Mouse (Mus musculus): ENCODE data around the gene Per2. TPM values are rescaled to one million over a fixed set of nuclear protein-coding genes. Genes with fewer than 3 reads are reported as not detected.
"Not testable (repeated sequence)": the region's sequence is repeated elsewhere in the genome, so short reads cannot be mapped to it uniquely, and the experiment has no call there.

Per2 gene
- polyA plus RNA-seq, 1 experiment from 2014 or later = 4.1 TPM

- ATAC-seq (ENCODE audit: insufficient read depth, low FRiP score, low TSS enrichment) = no peak
- Histone ChIP-seq H3K4me3 (ENCODE audit: low read depth, low read length) (no peak overlapping the region), H3K36me3 (ENCODE audit: control insufficient read depth, insufficient read depth, low read length) (no peaks in the 10 kb centered on the region), H3K27ac (ENCODE audit: low read depth, low read length) (no peak overlapping the region), H3K4me2 (ENCODE audit: low read depth) (no peak overlapping the region), H3K27me3 (ENCODE audit: control insufficient read depth, insufficient read depth, low read length) (no peaks in the 10 kb centered on the region), H3K9ac (ENCODE audit: low read length) (no peak overlapping the region), H3K9me3 (ENCODE audit: control insufficient read depth, low read length) (no peaks in the 10 kb centered on the region), H3K4me1 (ENCODE audit: control insufficient read depth, insufficient read depth, low read length) (no peaks in the 10 kb centered on the region)
- DNase-seq (ENCODE audit: low spot score) = no peak
- 78% methylated on average over 3 of the region's 3 CpGs for WGBS
Observed at GRCm38 (mm10) chr1:91486165-91486564, 27.0 kb upstream of the Per2 start.

GRCm38 (mm10) chr1:91485422-91485821 lies 26.3 kb upstream of the Per2 start:
- 69% methylated on average over 3 of the region's 3 CpGs for WGBS
- Histone ChIP-seq H3K9ac (ENCODE audit: low read length) (no peak overlapping the region), H3K36me3 (ENCODE audit: control insufficient read depth, insufficient read depth, low read length) (no peaks in the 10 kb centered on the region), H3K4me3 (ENCODE audit: low read depth, low read length) (no peak overlapping the region), H3K9me3 (ENCODE audit: control insufficient read depth, low read length) (no peaks in the 10 kb centered on the region), H3K4me1 (ENCODE audit: control insufficient read depth, insufficient read depth, low read length) (no peaks in the 10 kb centered on the region), H3K27ac (ENCODE audit: low read depth, low read length) (no peak overlapping the region), H3K27me3 (ENCODE audit: control insufficient read depth, insufficient read depth, low read length) (no peaks in the 10 kb centered on the region), H3K4me2 (ENCODE audit: low read depth) (no peak overlapping the region)
- ATAC-seq (ENCODE audit: insufficient read depth, low FRiP score, low TSS enrichment) (no peak), DNase-seq (ENCODE audit: low spot score) (no peak)

GRCm38 (mm10) chr1:91484011-91484346 lies 24.9 kb upstream of the Per2 start:
- Histone ChIP-seq H3K27ac (ENCODE audit: low read depth, low read length) (no peak overlapping the region), H3K9ac (ENCODE audit: low read length) (no peak overlapping the region), H3K36me3 (ENCODE audit: control insufficient read depth, insufficient read depth, low read length) (no peaks in the 10 kb centered on the region), H3K27me3 (ENCODE audit: control insufficient read depth, insufficient read depth, low read length) (no peaks in the 10 kb centered on the region), H3K4me3 (ENCODE audit: low read depth, low read length) (no peak overlapping the region), H3K4me2 (ENCODE audit: low read depth) (no peak overlapping the region), H3K4me1 (ENCODE audit: control insufficient read depth, insufficient read depth, low read length) (no peaks in the 10 kb centered on the region), H3K9me3 (ENCODE audit: control insufficient read depth, low read length) (no peaks in the 10 kb centered on the region)
- no peak for DNase-seq (ENCODE audit: low spot score)
- 83% methylated on average over 5 of the region's 5 CpGs for WGBS
- ATAC-seq (ENCODE audit: insufficient read depth, low FRiP score, low TSS enrichment) = no peak

GRCm38 (mm10) chr1:91483304-91484010 lies 24.3 kb upstream of the Per2 start:
- Histone ChIP-seq H3K4me2 (ENCODE audit: low read depth) (no peak overlapping the region), H3K9ac (ENCODE audit: low read length) (no peak overlapping the region), H3K4me3 (ENCODE audit: low read depth, low read length) (no peak overlapping the region), H3K4me1 (ENCODE audit: control insufficient read depth, insufficient read depth, low read length) (no peaks in the 10 kb centered on the region), H3K9me3 (ENCODE audit: control insufficient read depth, low read length) (no peaks in the 10 kb centered on the region), H3K27ac (ENCODE audit: low read depth, low read length) (no peak overlapping the region), H3K36me3 (ENCODE audit: control insufficient read depth, insufficient read depth, low read length) (no peaks in the 10 kb centered on the region), H3K27me3 (ENCODE audit: control insufficient read depth, insufficient read depth, low read length) (no peaks in the 10 kb centered on the region)
- peak; percentile 80 for DNase-seq (ENCODE audit: low spot score)
- WGBS = 45% methylated on average over 10 of the region's 10 CpGs
- peak; percentile 50; the same call in 1 of the 2 replicates for ATAC-seq (ENCODE audit: insufficient read depth, low FRiP score, low TSS enrichment)

- no peak overlapping the region for H3K4me2 ChIP-seq (ENCODE audit: low read depth)
- 83% methylated on average over 7 of the region's 7 CpGs for WGBS
- no peaks in the 10 kb centered on the region for H3K27me3 ChIP-seq (ENCODE audit: control insufficient read depth, insufficient read depth, low read length)
- ATAC-seq (ENCODE audit: insufficient read depth, low FRiP score, low TSS enrichment) = no peak
- no peak overlapping the region for H3K9ac ChIP-seq (ENCODE audit: low read length)
- H3K4me3 ChIP-seq (ENCODE audit: low read depth, low read length) = no peak overlapping the region
- no peak overlapping the region for H3K27ac ChIP-seq (ENCODE audit: low read depth, low read length)
- no peaks in the 10 kb centered on the region for H3K9me3 ChIP-seq (ENCODE audit: control insufficient read depth, low read length)
- H3K36me3 ChIP-seq (ENCODE audit: control insufficient read depth, insufficient read depth, low read length) = no peaks in the 10 kb centered on the region
- H3K4me1 ChIP-seq (ENCODE audit: control insufficient read depth, insufficient read depth, low read length) = no peaks in the 10 kb centered on the region
- DNase-seq (ENCODE audit: low spot score) = no peak
Observed at GRCm38 (mm10) chr1:91482616-91483211, 23.6 kb upstream of the Per2 start.

GRCm38 (mm10) chr1:91478958-91479357 lies 19.8 kb upstream of the Per2 start:
- H3K4me1 ChIP-seq (ENCODE audit: control insufficient read depth, insufficient read depth, low read length) = no peaks in the 10 kb centered on the region

GRCm38 (mm10) chr1:91478145-91478544 lies 19.0 kb upstream of the Per2 start:
- not testable (repeated sequence) for H3K4me3 ChIP-seq (ENCODE audit: low read depth, low read length); H3K4me2 ChIP-seq (ENCODE audit: low read depth); H3K9me3 ChIP-seq (ENCODE audit: control insufficient read depth, low read length); ATAC-seq (ENCODE audit: insufficient read depth, low FRiP score, low TSS enrichment); H3K27me3 ChIP-seq (ENCODE audit: control insufficient read depth, insufficient read depth, low read length); DNase-seq (ENCODE audit: low spot score); H3K4me1 ChIP-seq (ENCODE audit: control insufficient read depth, insufficient read depth, low read length); H3K36me3 ChIP-seq (ENCODE audit: control insufficient read depth, insufficient read depth, low read length); H3K9ac ChIP-seq (ENCODE audit: low read length); H3K27ac ChIP-seq (ENCODE audit: low read depth, low read length)
- WGBS = 97% methylated on average over 8 of the region's 13 CpGs

More at GRCm38 (mm10) chr1:91478958-91479357, 19.8 kb upstream of the Per2 start:
- 94% methylated on average over 1 of the region's 1 CpGs for WGBS
- Histone ChIP-seq H3K27ac (ENCODE audit: low read depth, low read length) (no peak overlapping the region), H3K4me3 (ENCODE audit: low read depth, low read length) (no peak overlapping the region), H3K27me3 (ENCODE audit: control insufficient read depth, insufficient read depth, low read length) (no peaks in the 10 kb centered on the region), H3K9me3 (ENCODE audit: control insufficient read depth, low read length) (no peaks in the 10 kb centered on the region), H3K4me2 (ENCODE audit: low read depth) (no peak overlapping the region), H3K36me3 (ENCODE audit: control insufficient read depth, insufficient read depth, low read length) (no peaks in the 10 kb centered on the region), H3K9ac (ENCODE audit: low read length) (no peak overlapping the region)
- DNase-seq (ENCODE audit: low spot score) (no peak), ATAC-seq (ENCODE audit: insufficient read depth, low FRiP score, low TSS enrichment) (no peak)

GRCm38 (mm10) chr1:91469888-91470419 lies 10.8 kb upstream of the Per2 start:
- DNase-seq (ENCODE audit: low spot score) (no peak), ATAC-seq (ENCODE audit: insufficient read depth, low FRiP score, low TSS enrichment) (no peak)
- Histone ChIP-seq H3K4me2 (ENCODE audit: low read depth) (no peak overlapping the region), H3K4me3 (ENCODE audit: low read depth, low read length) (no peak overlapping the region), H3K27me3 (ENCODE audit: control insufficient read depth, insufficient read depth, low read length) (no peaks in the 10 kb centered on the region), H3K27ac (ENCODE audit: low read depth, low read length) (no peak overlapping the region), H3K36me3 (ENCODE audit: control insufficient read depth, insufficient read depth, low read length) (no peaks in the 10 kb centered on the region), H3K4me1 (ENCODE audit: control insufficient read depth, insufficient read depth, low read length) (no peaks in the 10 kb centered on the region), H3K9me3 (ENCODE audit: control insufficient read depth, low read length) (no peaks in the 10 kb centered on the region), H3K9ac (ENCODE audit: low read length) (no peak overlapping the region)
- 89% methylated on average over 4 of the region's 4 CpGs for WGBS

GRCm38 (mm10) chr1:91466186-91466585 lies 7.1 kb upstream of the Per2 start:
- H3K9ac ChIP-seq (ENCODE audit: low read length) = no peak overlapping the region
- DNase-seq (ENCODE audit: low spot score) (no peak), ATAC-seq (ENCODE audit: insufficient read depth, low FRiP score, low TSS enrichment) (no peak)
- H3K9me3 ChIP-seq (ENCODE audit: control insufficient read depth, low read length) = no peaks in the 10 kb centered on the region
- no peak overlapping the region for H3K4me3 ChIP-seq (ENCODE audit: low read depth, low read length)
- no peaks in the 10 kb centered on the region for H3K27me3 ChIP-seq (ENCODE audit: control insufficient read depth, insufficient read depth, low read length)
- H3K27ac ChIP-seq (ENCODE audit: low read depth, low read length) = no peak overlapping the region
- no peak overlapping the region for H3K4me2 ChIP-seq (ENCODE audit: low read depth)
- 90% methylated on average over 6 of the region's 6 CpGs for WGBS
- H3K36me3 ChIP-seq (ENCODE audit: control insufficient read depth, insufficient read depth, low read length) = no peaks in the 10 kb centered on the region
- H3K4me1 ChIP-seq (ENCODE audit: control insufficient read depth, insufficient read depth, low read length) = no peaks in the 10 kb centered on the region

All from neural tube, embryonic 11.5 days (tissue).